Mouse (Mus musculus) liver, adult 2 months (tissue): ENCODE data around the gene Gm4952.

Experiments
- CTCF ChIP-seq: fragments of 200-500 bp; IDR thresholded peaks from 2 replicates; pipeline ENCODE4 v1.5.1; 2011; ENCODE audit warnings: low read depth, low read length, control low read depth
- POLR2A ChIP-seq: fragments of 200-500 bp; IDR thresholded peaks from 2 replicates; pipeline ENCODE4 v1.6.1; 2011; ENCODE audit warnings: low read length, control low read depth; ENCODE audit not compliant: insufficient read depth; ENCODE audit errors: extremely low read depth

DNA sequence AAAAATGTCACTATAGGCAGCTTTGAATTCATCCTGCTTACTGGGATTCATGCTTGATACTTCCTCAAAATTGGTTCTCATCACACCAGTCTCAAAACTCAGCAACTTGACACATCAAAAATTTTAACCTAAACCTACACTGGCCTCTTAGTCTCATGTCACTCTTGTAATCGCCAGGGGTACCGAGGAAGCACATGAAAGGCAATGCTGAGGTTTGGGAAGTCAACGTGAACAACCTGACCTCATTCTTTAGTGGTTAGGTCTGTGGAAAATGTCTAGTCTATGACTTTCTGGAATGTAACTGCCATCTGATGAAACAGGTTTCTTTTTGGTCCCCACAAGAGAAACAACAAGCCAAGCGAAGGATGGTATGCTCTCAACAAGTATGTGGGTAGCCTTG, 35.2 kb downstream of the Gm4952 start:
- TF ChIP-seq CTCF (no peak), POLR2A (no peak)
